Mouse (Mus musculus) MEL (cell line): Measurements from ENCODE around the gene Ust. TPM values are rescaled to one million over a fixed set of nuclear protein-coding genes. Genes with fewer than 3 reads are reported as not detected.

ENCODE experiments used
- DNase-seq: peaks from one replicate; pipeline ENCODE4 v3.0.0; 2011; ENCODE audit warnings: low read depth, low spot score
- H3K27ac ChIP-seq: 2 replicates; pipeline ENCODE4 v1.5.1; 2012; ENCODE audit warnings: low read depth, mild to moderate bottlenecking, control low read depth, low read length, moderate library complexity; ENCODE audit not compliant: control insufficient read depth
- H3K27me3 ChIP-seq, 2 experiments: fragments of 150-350 bp in 1 of 2; sonication (generic) in 1 of 2; 2 replicates each; pipeline ENCODE4 v1.6.1; 2012; ENCODE audit warnings: low read length in 2 of 2, mild to moderate bottlenecking in 2 of 2, improper control_type of control experiment in 1 of 2, moderate library complexity in 1 of 2; ENCODE audit not compliant: insufficient read depth in 2 of 2, control insufficient read depth in 1 of 2
- H3K36me3 ChIP-seq, 2 experiments: 2 replicates each; pipeline ENCODE4 v1.6.1; 2012 to 2014; ENCODE audit warnings: low read length in 2 of 2, improper control_type of control experiment in 1 of 2, inconsistent platforms in 1 of 2, mild to moderate bottlenecking in 1 of 2; ENCODE audit not compliant: insufficient read depth in 2 of 2, control insufficient read depth in 1 of 2
- H3K4me1 ChIP-seq, 2 experiments: fragments of 150-350 bp in 1 of 2; sonication (generic) in 1 of 2; 2 replicates each; pipeline ENCODE4 v1.6.1; 2012; ENCODE audit warnings: low read length in 2 of 2, improper control_type of control experiment in 1 of 2, mild to moderate bottlenecking in 1 of 2; ENCODE audit not compliant: insufficient read depth in 2 of 2, control insufficient read depth in 1 of 2
- H3K4me3 ChIP-seq, 2 experiments: fragments of 150-350 bp in 1 of 2; sonication (generic) in 1 of 2; 2 replicates each; pipeline ENCODE4 v1.5.1; 2012; ENCODE audit warnings: low read depth in 2 of 2, low read length in 2 of 2, mild to moderate bottlenecking in 2 of 2, moderate library complexity in 2 of 2, control low read depth in 1 of 2, improper control_type of control experiment in 1 of 2; ENCODE audit not compliant: control insufficient read depth in 1 of 2, insufficient read depth in 1 of 2
- H3K79me2 ChIP-seq: 2 replicates; pipeline ENCODE4 v1.6.1; 2012; ENCODE audit warnings: mild to moderate bottlenecking, low read length, moderate library complexity; ENCODE audit not compliant: control insufficient read depth, poor library complexity, insufficient read depth
- H3K9ac ChIP-seq: 2 replicates; pipeline ENCODE4 v1.6.1; 2012; ENCODE audit warnings: low read depth, mild to moderate bottlenecking, control low read depth, low read length, moderate library complexity; ENCODE audit not compliant: control insufficient read depth, poor library complexity, severe bottlenecking
- H3K9me3 ChIP-seq: fragments of 150-350 bp; sonication (generic); replicated peaks from 2 replicates; pipeline ENCODE4 v1.6.1; 2012; ENCODE audit warnings: mild to moderate bottlenecking, low read length, improper control_type of control experiment, moderate library complexity; ENCODE audit not compliant: insufficient read depth
- BHLHE40 ChIP-seq: IDR thresholded peaks from 2 replicates; pipeline ENCODE4 v1.6.1; 2012; ENCODE audit warnings: low read depth, mild to moderate bottlenecking, inconsistent platforms, low read length, improper control_type of control experiment, borderline replicate concordance
- CTCF ChIP-seq, 3 experiments: IDR thresholded peaks in 2 of 3; conservative IDR thresholded peaks in 1 of 3; 2 replicates each; pipeline ENCODE4 v1.5.1; 2011 to 2012; ENCODE audit warnings: low read length in 3 of 3, low read depth in 2 of 3, mild to moderate bottlenecking in 2 of 3, improper control_type of control experiment in 1 of 3, inconsistent platforms in 1 of 3, mixed read lengths in 1 of 3, moderate library complexity in 1 of 3; ENCODE audit not compliant: control insufficient read depth in 1 of 3, insufficient read depth in 1 of 3, poor library complexity in 1 of 3, severe bottlenecking in 1 of 3
- E2F4 ChIP-seq: IDR thresholded peaks from 2 replicates; pipeline ENCODE4 v1.6.1; 2011; ENCODE audit warnings: low read depth, low read length, improper control_type of control experiment, borderline replicate concordance
- ELF1 ChIP-seq: IDR thresholded peaks from 2 replicates; pipeline ENCODE4 v1.6.1; 2014; ENCODE audit warnings: low read depth, mild to moderate bottlenecking, inconsistent platforms, low read length, improper control_type of control experiment, moderate library complexity
- GABPA ChIP-seq: IDR thresholded peaks from 2 replicates; pipeline ENCODE4 v1.6.1; 2012; ENCODE audit warnings: low read depth, mild to moderate bottlenecking, inconsistent platforms, low read length, improper control_type of control experiment, moderate library complexity
- GATA1 ChIP-seq: IDR thresholded peaks from 2 replicates; pipeline ENCODE4 v1.6.1; 2011; ENCODE audit warnings: low read depth, low read length, improper control_type of control experiment
- JUND ChIP-seq: IDR thresholded peaks from 2 replicates; pipeline ENCODE4 v1.6.1; 2011; ENCODE audit warnings: low read depth, mild to moderate bottlenecking, improper control_type of control experiment, low read length
- MAFK ChIP-seq: IDR thresholded peaks from 2 replicates; pipeline ENCODE4 v1.6.1; 2011; ENCODE audit warnings: low read depth, mild to moderate bottlenecking, low read length, improper control_type of control experiment, borderline replicate concordance
- MYB ChIP-seq: IDR thresholded peaks from 2 replicates; pipeline ENCODE4 v1.6.1; 2011; ENCODE audit warnings: mild to moderate bottlenecking, low read depth, low read length, improper control_type of control experiment
- NRF1 ChIP-seq: IDR thresholded peaks from 2 replicates; pipeline ENCODE4 v1.6.1; 2014; ENCODE audit warnings: low read depth, mild to moderate bottlenecking, inconsistent platforms, low read length, improper control_type of control experiment, moderate library complexity; ENCODE audit not compliant: poor library complexity, insufficient read depth, severe bottlenecking
- POLR2A ChIP-seq, 2 experiments: IDR thresholded peaks; 2 replicates each; pipeline ENCODE4 v1.6.1; 2011 to 2012; ENCODE audit warnings: low read length in 2 of 2, mild to moderate bottlenecking in 2 of 2, control low read depth in 1 of 2, improper control_type of control experiment in 1 of 2, low read depth in 1 of 2, moderate library complexity in 1 of 2; ENCODE audit not compliant: control insufficient read depth in 1 of 2, insufficient read depth in 1 of 2, poor library complexity in 1 of 2
- TBP ChIP-seq: IDR thresholded peaks from 2 replicates; pipeline ENCODE4 v1.8.0; 2011; ENCODE audit warnings: low read depth, low read length, improper control_type of control experiment
- USF1 ChIP-seq: IDR thresholded peaks from 2 replicates; pipeline ENCODE4 v1.6.1; 2014; ENCODE audit warnings: low read depth, mild to moderate bottlenecking, inconsistent platforms, low read length, improper control_type of control experiment, moderate library complexity
- USF2 ChIP-seq, 2 experiments: IDR thresholded peaks; 2 replicates each; pipeline ENCODE4 v1.6.1; 2011 to 2012; ENCODE audit warnings: improper control_type of control experiment in 2 of 2, low read length in 2 of 2, borderline replicate concordance in 1 of 2, inconsistent platforms in 1 of 2, low read depth in 1 of 2, mild to moderate bottlenecking in 1 of 2; ENCODE audit not compliant: insufficient read depth in 1 of 2
- ZKSCAN1 ChIP-seq: IDR thresholded peaks from 2 replicates; pipeline ENCODE4 v1.6.1; 2012; ENCODE audit warnings: low read depth, mild to moderate bottlenecking, inconsistent platforms, low read length, improper control_type of control experiment, moderate library complexity
- polyA plus RNA-seq, 2 experiments: library from polyadenylated mRNA; stranded (reverse) in 1 of 2; unstranded in 1 of 2; fragments of >175 nt in 1 of 2; fragments of >200 nt in 1 of 2; gene quantifications; 2 replicates each; pipeline versions ENCODE4 v1.2.1 to v1.2.4; 2012; ENCODE audit warnings: low replicate concordance in 2 of 2, low read depth in 1 of 2; ENCODE audit not compliant: insufficient read length in 2 of 2, insufficient read depth in 1 of 2, missing spikeins in 1 of 2
- total RNA-seq: library from RNA; depleted of rRNA; stranded (reverse); fragments of 300-350 nt; gene quantifications from 2 replicates; pipeline ENCODE4 v1.2.3, GENCODE M21; 2012

Ust gene
- total and polyA plus RNA-seq, 3 experiments = not detected

- H3K36me3 ChIP-seq = no peaks in the 10 kb centered on the region
- H3K4me3 ChIP-seq = no peak overlapping the region
- no peak overlapping the region for H3K9ac ChIP-seq
- H3K27ac ChIP-seq = no peak overlapping the region
- DNase-seq = no peak
- H3K27me3 ChIP-seq = no peaks in the 10 kb centered on the region
- no peaks in the 10 kb centered on the region for H3K9me3 ChIP-seq
- H3K4me1 ChIP-seq = no peaks in the 10 kb centered on the region
- no peak for TF ChIP-seq ELF1
- no peak for TF ChIP-seq MAFK
- no peak for TF ChIP-seq USF1
- no peak for TF ChIP-seq E2F4
- TF ChIP-seq BHLHE40 = no peak
- no peak for TF ChIP-seq JUND
- no peak for TF ChIP-seq ZKSCAN1
- TF ChIP-seq CTCF (IDR thresholded peaks at IDR 0.05 in 2 of 3, conservative IDR thresholded peaks at IDR 0.05 in 1 of 3; ENCODE audit: control insufficient read depth in 1 of 3, insufficient read depth in 1 of 3, low read depth in 2 of 3, low read length in 3 of 3, poor library complexity in 1 of 3, severe bottlenecking in 1 of 3) = no peak
- TF ChIP-seq, all 39 proteins: peak for 0
- no peaks in the 10 kb centered on the region for H3K79me2 ChIP-seq
Measured at GRCm38 (mm10) chr10:8447681-8448080, 70.9 kb downstream of the Ust start.

DNA sequence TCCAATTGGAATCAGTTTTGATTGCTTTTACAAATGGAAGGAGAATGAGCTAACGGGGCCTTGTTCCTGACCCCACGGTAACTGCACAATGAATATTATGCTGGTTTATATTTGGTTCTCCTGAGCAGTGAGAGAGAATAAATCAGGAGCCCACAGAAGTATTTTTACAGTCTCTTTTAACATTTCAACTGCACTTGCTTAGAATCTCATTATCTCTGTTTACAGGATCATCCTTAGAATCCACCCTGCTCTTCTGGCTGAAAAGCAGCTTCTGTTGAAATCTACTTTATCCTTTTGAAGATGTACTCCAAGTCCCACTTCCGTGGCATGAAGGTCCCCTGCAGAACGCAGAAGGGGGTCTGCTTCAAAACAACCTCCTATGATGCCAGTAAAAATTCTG lies 71.7 kb downstream of the Ust start:
- no peak for TF ChIP-seq GATA1
- TF ChIP-seq MYB = no peak
- TF ChIP-seq CTCF (IDR thresholded peaks at IDR 0.05 in 2 of 3, conservative IDR thresholded peaks at IDR 0.05 in 1 of 3; ENCODE audit: control insufficient read depth in 1 of 3, insufficient read depth in 1 of 3, low read depth in 2 of 3, low read length in 3 of 3, poor library complexity in 1 of 3, severe bottlenecking in 1 of 3) = no peak
- no peak for TF ChIP-seq NRF1
- no peak for TF ChIP-seq USF2 (IDR thresholded peaks at IDR 0.05; ENCODE audit: borderline replicate concordance in 1 of 2, insufficient read depth in 1 of 2, low read depth in 1 of 2, low read length in 2 of 2)
- no peak for TF ChIP-seq POLR2A (IDR thresholded peaks at IDR 0.05; ENCODE audit: control insufficient read depth in 1 of 2, insufficient read depth in 1 of 2, low read depth in 1 of 2, low read length in 2 of 2, poor library complexity in 1 of 2)
- TF ChIP-seq TBP = no peak
- TF ChIP-seq GABPA = no peak
- TF ChIP-seq USF1 = no peak
- Histone ChIP-seq H3K9me3 (no peaks in the 10 kb centered on the region), H3K4me1 (no peaks in the 10 kb centered on the region), H3K27ac (no peak overlapping the region), H3K4me3 (no peak overlapping the region), H3K27me3 (no peaks in the 10 kb centered on the region), H3K9ac (no peak overlapping the region), H3K36me3 (no peaks in the 10 kb centered on the region), H3K79me2 (no peaks in the 10 kb centered on the region)
- DNase-seq = no peak
